11 mouse cellular contexts compared by ENCODE assay signal in the genomic region with DNA sequence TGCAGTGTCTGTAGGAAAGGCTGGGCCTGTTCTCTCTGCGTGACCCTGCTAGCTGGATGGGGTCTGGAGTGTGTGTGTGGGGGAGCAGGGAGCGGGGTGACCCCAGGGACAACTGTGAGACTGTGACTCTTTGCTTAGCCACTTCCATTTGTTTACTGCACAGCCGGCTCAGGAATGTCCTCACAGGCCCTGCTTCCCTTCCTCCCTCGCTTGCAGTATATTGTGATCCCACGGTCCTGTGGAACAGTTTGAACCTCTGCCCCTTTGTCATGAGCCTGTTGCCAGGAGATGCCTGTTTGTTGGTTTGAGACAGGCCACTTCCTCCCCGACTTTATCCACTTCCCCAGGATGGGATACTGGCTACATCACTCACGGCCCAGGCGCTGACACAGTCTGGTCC. TPM values are rescaled to one million over a fixed set of nuclear protein-coding genes. Genes with fewer than 3 reads are reported as not detected.
DNase-seq lines count a peak whose midpoint lies in the region; ATAC-seq and TF ChIP-seq lines count a peak whose summit lies in the region.
"Had no signal": no experiment of that assay in that cellular context is flagged by ENCODE, and none has a peak within 500 bp of the region (broad histone marks: within the 10 kb centered on the region; RNA-seq: fewer than 3 reads in every experiment).

No protein-coding gene starts in this region.

- no peak overlapping the region for H3K4me2 ChIP-seq in hindbrain, embryonic 15.5 days
- H3K4me2 ChIP-seq in hindbrain, embryonic 12.5 days (replicated peaks), result no peak overlapping the region
- H3K4me2 ChIP-seq in heart, postnatal 0 days (ENCODE audit: low read depth, low read length), result no peak overlapping the region
- H3K4me2 ChIP-seq in lung, postnatal 0 days (replicated peaks; ENCODE audit: low read depth, low read length), result no peak overlapping the region
- H3K4me2 ChIP-seq: embryonic facial prominence, embryonic 13.5 days; heart, embryonic 13.5 days had no signal

- TF ChIP-seq EP300 in heart, postnatal 0 days (IDR thresholded peaks at IDR 0.05; ENCODE audit: low read depth), result no peak
- peak; percentile 80 for TF ChIP-seq EP300 in lung, postnatal 0 days (IDR thresholded peaks at IDR 0.05)

- DNase-seq in heart, postnatal 0 days (ENCODE audit: low spot score), result no peak
- DNase-seq in kidney, postnatal 14 days, result peak; percentile 48
- DNase-seq in lung, postnatal 0 days (ENCODE audit: low spot score), result peak; percentile 83
- no peak for DNase-seq in adrenal gland, adult (ENCODE audit: inconsistent age in 2 of 2, low spot score in 1 of 2)
- DNase-seq: cerebellum, adult 9-10 months; forebrain, postnatal 0 days had no signal

- WGBS in hindbrain, embryonic 15.5 days, result 79% methylated on average over 8 of the region's 8 CpGs
- WGBS in hindbrain, embryonic 12.5 days, result 79% methylated on average over 8 of the region's 8 CpGs
- WGBS in heart, postnatal 0 days, result 62% methylated on average over 8 of the region's 8 CpGs
- WGBS in lung, postnatal 0 days, result 39% methylated on average over 8 of the region's 8 CpGs

- TF ChIP-seq CTCF in heart, postnatal 0 days (IDR thresholded peaks at IDR 0.05; ENCODE audit: low read depth), result no peak
- no peak for TF ChIP-seq CTCF in lung, postnatal 0 days (IDR thresholded peaks at IDR 0.05)

- ATAC-seq in hindbrain, embryonic 15.5 days (ENCODE audit: low FRiP score, low read depth), result no peak
- no peak for ATAC-seq in hindbrain, embryonic 12.5 days (ENCODE audit: low FRiP score)
- peak; percentile 5; the same call in 1 of the 2 replicates for ATAC-seq in heart, postnatal 0 days (ENCODE audit: insufficient read depth, low read depth)
- peak; percentile 83 for ATAC-seq in lung, postnatal 0 days
- ATAC-seq in cerebellum, adult (ENCODE audit: insufficient number of reproducible peaks, low FRiP score, low TSS enrichment), result no peak
- ATAC-seq: forebrain, postnatal 0 days had no signal

- no peaks in the 10 kb centered on the region for H3K27me3 ChIP-seq in hindbrain, embryonic 15.5 days
- H3K27me3 ChIP-seq in hindbrain, embryonic 12.5 days, result no peaks in the 10 kb centered on the region
- no peaks in the 10 kb centered on the region for H3K27me3 ChIP-seq in heart, postnatal 0 days (ENCODE audit: control insufficient read depth, insufficient read depth, low read length)
- H3K27me3 ChIP-seq in lung, postnatal 0 days (replicated peaks; ENCODE audit: insufficient read depth, low read length), result no peaks in the 10 kb centered on the region
- H3K27me3 ChIP-seq: embryonic facial prominence, embryonic 13.5 days; heart, embryonic 13.5 days had no signal

- H3K27ac ChIP-seq in hindbrain, embryonic 15.5 days (replicated peaks), result 0 out of 2 replicates have a peak overlapping the region, but pooled peaks have one; percentile 8
- no peak overlapping the region for H3K27ac ChIP-seq in hindbrain, embryonic 12.5 days
- H3K27ac ChIP-seq in heart, postnatal 0 days (ENCODE audit: low read depth), result peak overlapping the region; percentile 52; the same call in 1 of the 2 replicates
- H3K27ac ChIP-seq in lung, postnatal 0 days (ENCODE audit: low read length), result peak overlapping the region; percentile 82
- H3K27ac ChIP-seq: embryonic facial prominence, embryonic 13.5 days; heart, embryonic 13.5 days had no signal

- H3K4me3 ChIP-seq in hindbrain, embryonic 15.5 days, result no peak overlapping the region
- no peak overlapping the region for H3K4me3 ChIP-seq in hindbrain, embryonic 12.5 days
- H3K4me3 ChIP-seq in heart, postnatal 0 days (ENCODE audit: low read depth, low read length), result no peak overlapping the region
- H3K4me3 ChIP-seq in lung, postnatal 0 days (ENCODE audit: low read depth, low read length), result no peak overlapping the region
- H3K4me3 ChIP-seq: embryonic facial prominence, embryonic 13.5 days; heart, embryonic 13.5 days had no signal

- no peaks in the 10 kb centered on the region for H3K4me1 ChIP-seq in hindbrain, embryonic 15.5 days (replicated peaks)
- H3K4me1 ChIP-seq in hindbrain, embryonic 12.5 days, result no peaks in the 10 kb centered on the region
- H3K4me1 ChIP-seq in heart, postnatal 0 days (ENCODE audit: control insufficient read depth, insufficient read depth), result peaks cover 13% of the 10 kb centered on the region
- peaks cover 5% of the 10 kb centered on the region; the same call in 1 of the 2 replicates for H3K4me1 ChIP-seq in lung, postnatal 0 days (ENCODE audit: insufficient read depth, low read depth, low read length)
- H3K4me1 ChIP-seq: embryonic facial prominence, embryonic 13.5 days had no signal

- H3K36me3 ChIP-seq in hindbrain, embryonic 15.5 days, result peaks cover 64% of the 10 kb centered on the region
- peaks cover 91% of the 10 kb centered on the region for H3K36me3 ChIP-seq in hindbrain, embryonic 12.5 days
- H3K36me3 ChIP-seq in heart, postnatal 0 days (replicated peaks; ENCODE audit: control insufficient read depth, insufficient read depth, low read length), result peaks cover 48% of the 10 kb centered on the region
- peaks cover 30% of the 10 kb centered on the region for H3K36me3 ChIP-seq in lung, postnatal 0 days (ENCODE audit: insufficient read depth, low read length)

- H3K9me3 ChIP-seq in hindbrain, embryonic 15.5 days, result no peaks in the 10 kb centered on the region
- H3K9me3 ChIP-seq in hindbrain, embryonic 12.5 days (replicated peaks), result no peaks in the 10 kb centered on the region
- H3K9me3 ChIP-seq in heart, postnatal 0 days (replicated peaks; ENCODE audit: control insufficient read depth, low read length), result no peaks in the 10 kb centered on the region
- no peaks in the 10 kb centered on the region; the same call in 1 of the 2 replicates for H3K9me3 ChIP-seq in lung, postnatal 0 days (ENCODE audit: low read length)
- H3K9me3 ChIP-seq: embryonic facial prominence, embryonic 13.5 days had no signal

- H3K9ac ChIP-seq in hindbrain, embryonic 15.5 days, result no peak overlapping the region
- H3K9ac ChIP-seq in hindbrain, embryonic 12.5 days, result no peak overlapping the region
- H3K9ac ChIP-seq in heart, postnatal 0 days (replicated peaks; ENCODE audit: low read depth, low read length), result no peak overlapping the region
- H3K9ac ChIP-seq in lung, postnatal 0 days (replicated peaks; ENCODE audit: low read depth), result no peak overlapping the region
- H3K9ac ChIP-seq: embryonic facial prominence, embryonic 13.5 days; forebrain, postnatal 0 days; heart, embryonic 13.5 days had no signal

RNA-seq across cellular contexts. Expression of a gene that starts 35.4 kb away (rescaled TPM):
- polyA plus RNA-seq in hindbrain, embryonic 15.5 days (2015; fragmentation: Nextera tagmentation; extraction: Ambion mirVana), result 30.5 and 30.8 TPM in 2 replicates
- polyA plus RNA-seq in hindbrain, embryonic 12.5 days (2016; fragmentation: Nextera tagmentation; extraction: Ambion mirVana), result 51.4 and 54.6 TPM in 2 replicates
- total RNA-seq in heart, postnatal 0 days (2014; rRNA removed; ENCODE audit: low replicate concordance), result 23.4 and 28.5 TPM in 2 replicates
- polyA plus RNA-seq in heart, postnatal 0 days (2015; fragmentation: Nextera tagmentation; extraction: Ambion mirVana), result 11.4 and 13.3 TPM in 2 replicates
- 39.0 and 40.3 TPM in 2 replicates for polyA plus RNA-seq in lung, postnatal 0 days (2015; fragmentation: Nextera tagmentation; extraction: Ambion mirVana)

Comparison
In these comparisons a context has a peak if more than half of its experiments do, and no peak if none do; other contexts are left out.
1. ATAC-seq: peak in heart, postnatal 0 days (single experiment) and lung, postnatal 0 days (single experiment); none in hindbrain, embryonic 15.5 days (single experiment), hindbrain, embryonic 12.5 days (single experiment) and cerebellum, adult (single experiment).
2. DNase-seq: peak in kidney, postnatal 14 days (single experiment) and lung, postnatal 0 days (single experiment); none in heart, postnatal 0 days (single experiment) and adrenal gland, adult (0 of 2).